Mouse (Mus musculus) limb, embryonic 14.5 days (tissue): ENCODE data around the gene Cntn5. TPM values are rescaled to one million over a fixed set of nuclear protein-coding genes. Genes with fewer than 3 reads are reported as not detected.

Source experiments
- ATAC-seq: fragments of 200-750 bp; cut with Nextera tagmentation; 2 replicates; pipeline ENCODE4 v1.8.0; 2017; ENCODE audit warnings: low read depth, moderate number of reproducible peaks, moderate TSS enrichment; ENCODE audit not compliant: low FRiP score
- DNase-seq: peaks from one replicate; pipeline ENCODE4 v3.0.0-alpha.2; 2015; ENCODE audit warnings: low spot score
- H3K27ac ChIP-seq: fragments of 300-500 bp; sonication (generic); replicated peaks from 2 replicates; pipeline ENCODE4 v1.5.1; 2014; ENCODE audit warnings: low read depth, mild to moderate bottlenecking, low read length, moderate library complexity, mixed read lengths
- H3K27me3 ChIP-seq: fragments of 300-500 bp; sonication (generic); 2 replicates; pipeline ENCODE4 v1.6.1; 2014; ENCODE audit warnings: low read length, mixed read lengths; ENCODE audit not compliant: control insufficient read depth, insufficient read depth
- H3K36me3 ChIP-seq: fragments of 300-500 bp; sonication (generic); 2 replicates; pipeline ENCODE4 v1.6.1; 2014; ENCODE audit warnings: mild to moderate bottlenecking, low read length, moderate library complexity, mixed read lengths; ENCODE audit not compliant: control insufficient read depth, insufficient read depth
- H3K4me1 ChIP-seq: fragments of 300-500 bp; sonication (generic); 2 replicates; pipeline ENCODE4 v1.6.1; 2014; ENCODE audit warnings: antibody characterized with exemption, low read length, mixed read lengths; ENCODE audit not compliant: control insufficient read depth, insufficient read depth
- H3K4me2 ChIP-seq: fragments of 300-500 bp; sonication (generic); replicated peaks from 2 replicates; pipeline ENCODE4 v1.6.1; 2014; ENCODE audit warnings: low read depth, mild to moderate bottlenecking, low read length, moderate library complexity; ENCODE audit not compliant: severe bottlenecking
- H3K4me3 ChIP-seq: fragments of 300-500 bp; sonication (generic); replicated peaks from 2 replicates; pipeline ENCODE4 v1.5.1; 2014; ENCODE audit warnings: low read length
- H3K9ac ChIP-seq: fragments of 300-500 bp; sonication (generic); 2 replicates; pipeline ENCODE4 v1.6.1; 2014; ENCODE audit warnings: mild to moderate bottlenecking, low read depth, low read length, moderate library complexity; ENCODE audit not compliant: severe bottlenecking
- H3K9me3 ChIP-seq: fragments of 300-500 bp; sonication (generic); 2 replicates; pipeline ENCODE4 v1.6.1; 2016; ENCODE audit warnings: low read length; ENCODE audit not compliant: control insufficient read depth
- POLR2A ChIP-seq: fragments of 200-500 bp; IDR thresholded peaks from 2 replicates; pipeline ENCODE4 v1.8.0; 2012; ENCODE audit warnings: inconsistent platforms, mild to moderate bottlenecking, moderate library complexity, borderline replicate concordance; ENCODE audit not compliant: insufficient read depth, insufficient read length; ENCODE audit errors: extremely low read depth
- WGBS: fragments of 180-500 bp; shearing (Covaris S2); extraction: QIAGEN DNeasy Blood & Tissue Kit; methylation state at CpG from one replicate; pipeline ENCODE4 v1.1.7; 2014; 5-methylcytosine and 5-hydroxymethylcytosine counted together
- polyA plus RNA-seq, 2 experiments: library from polyadenylated mRNA; depleted of rRNA in 1 of 2; stranded (reverse) in 1 of 2; unstranded in 1 of 2; fragments of >200 nt; fragmentation: Nextera tagmentation in 1 of 2; extraction: Ambion mirVana in 1 of 2; gene quantifications; 2 replicates each; pipeline versions ENCODE4 v1.2.1 to v1.2.3; 2012 to 2014

Gene Cntn5
- polyA plus RNA-seq, 2 experiments, result 0.41 to 0.87 TPM

GRCm38 (mm10) chr9:10681181-10681580, 223.4 kb downstream of the Cntn5 start:
- H3K27me3 ChIP-seq, result no peaks in the 10 kb centered on the region
- WGBS, result 56% methylated on average over 3 of the region's 3 CpGs
- no peaks in the 10 kb centered on the region for H3K4me1 ChIP-seq
- TF ChIP-seq POLR2A, result no peak
- ATAC-seq (no peak), DNase-seq (no peak)
- no peak overlapping the region for H3K27ac ChIP-seq
- H3K4me2 ChIP-seq, result no peak overlapping the region
- no peak overlapping the region for H3K9ac ChIP-seq
- H3K9me3 ChIP-seq, result no peaks in the 10 kb centered on the region
- H3K36me3 ChIP-seq, result no peaks in the 10 kb centered on the region
- no peak overlapping the region for H3K4me3 ChIP-seq

DNA sequence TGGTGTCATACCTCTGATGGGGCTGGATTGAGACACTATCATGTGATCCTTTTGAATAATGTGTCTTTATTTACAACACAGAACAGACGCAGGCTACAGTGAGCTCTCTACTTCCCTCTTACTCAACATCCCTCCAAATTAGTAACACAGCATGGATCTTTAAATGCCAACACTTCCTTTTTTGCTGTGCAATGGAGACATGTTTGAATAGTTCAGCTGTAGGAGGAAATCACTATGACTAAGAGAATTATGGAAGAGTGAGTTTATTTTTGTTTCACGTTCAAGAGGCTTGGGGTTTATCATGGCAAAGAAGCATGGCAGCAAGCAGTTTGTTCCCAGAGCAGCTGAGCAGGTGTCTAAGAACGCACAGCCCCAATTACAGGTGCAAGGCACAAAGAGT, 235.9 kb downstream of the Cntn5 start:
- ATAC-seq, result no peak
- Histone ChIP-seq H3K9ac (no peak overlapping the region), H3K4me2 (no peak overlapping the region), H3K4me1 (no peaks in the 10 kb centered on the region), H3K4me3 (no peak overlapping the region), H3K27me3 (no peaks in the 10 kb centered on the region), H3K36me3 (no peaks in the 10 kb centered on the region), H3K27ac (no peak overlapping the region), H3K9me3 (no peaks in the 10 kb centered on the region)
- WGBS, result 78% methylated on average over 3 of the region's 3 CpGs
- TF ChIP-seq POLR2A, result no peak
- no peak for DNase-seq

GRCm38 (mm10) chr9:10667438-10667837, 237.1 kb downstream of the Cntn5 start:
- ATAC-seq (no peak), DNase-seq (no peak)
- Histone ChIP-seq H3K9me3 (no peaks in the 10 kb centered on the region), H3K9ac (no peak overlapping the region), H3K4me3 (no peak overlapping the region), H3K4me2 (no peak overlapping the region), H3K4me1 (no peaks in the 10 kb centered on the region), H3K36me3 (no peaks in the 10 kb centered on the region), H3K27ac (no peak overlapping the region), H3K27me3 (no peaks in the 10 kb centered on the region)
- WGBS, result 52% methylated on average over 4 of the region's 4 CpGs
- no peak for TF ChIP-seq POLR2A

DNA sequence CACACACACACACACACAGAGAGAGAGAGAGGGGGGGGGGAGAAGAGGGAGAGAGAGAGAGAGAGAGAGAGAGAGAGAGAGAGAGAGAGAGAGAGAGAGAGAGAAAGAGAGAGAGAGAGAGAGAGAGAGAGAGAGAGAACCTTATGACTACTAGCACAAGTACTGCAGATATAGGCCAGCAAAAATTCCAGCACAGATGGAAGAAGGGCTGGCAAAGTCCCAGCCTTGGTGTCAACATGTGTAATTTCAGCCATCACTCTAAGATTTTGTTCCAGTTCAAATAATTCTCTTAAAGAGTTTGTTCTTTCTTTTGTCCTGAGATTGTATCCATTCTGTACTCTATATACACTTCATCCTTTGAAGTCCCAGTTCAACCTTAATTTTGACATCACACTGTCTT, 238.8 kb downstream of the Cntn5 start:
- DNase-seq (no peak), ATAC-seq (no peak)
- Histone ChIP-seq H3K4me3 (no peak overlapping the region), H3K36me3 (no peaks in the 10 kb centered on the region), H3K9me3 (no peaks in the 10 kb centered on the region), H3K4me2 (no peak overlapping the region), H3K4me1 (no peaks in the 10 kb centered on the region), H3K9ac (no peak overlapping the region), H3K27me3 (no peaks in the 10 kb centered on the region), H3K27ac (no peak overlapping the region)
- no peak for TF ChIP-seq POLR2A

DNA sequence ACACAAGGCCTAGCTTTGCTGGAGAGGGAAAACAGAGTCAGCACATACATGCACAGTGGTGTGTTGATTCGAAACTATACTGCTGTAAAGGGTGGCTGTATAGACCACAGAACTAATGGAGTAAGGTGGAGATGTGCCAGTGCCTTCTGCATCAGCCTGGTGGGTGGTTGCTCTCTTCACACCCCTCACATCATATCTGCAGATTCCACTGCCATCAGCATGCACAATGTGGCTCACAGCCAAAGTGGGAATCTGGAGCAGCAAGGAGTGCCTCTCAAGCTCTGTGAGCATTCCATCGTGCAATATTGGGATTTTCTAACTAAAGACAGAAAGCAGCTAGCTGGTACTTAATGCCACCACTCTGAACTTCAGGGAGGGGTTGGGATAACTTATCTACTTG, 241.5 kb downstream of the Cntn5 start:
- Histone ChIP-seq H3K36me3 (no peaks in the 10 kb centered on the region), H3K27me3 (no peaks in the 10 kb centered on the region), H3K27ac (no peak overlapping the region), H3K4me3 (no peak overlapping the region), H3K4me1 (no peaks in the 10 kb centered on the region), H3K4me2 (no peak overlapping the region), H3K9me3 (no peaks in the 10 kb centered on the region), H3K9ac (no peak overlapping the region)
- no peak for DNase-seq
- WGBS, result 47% methylated on average over 2 of the region's 2 CpGs
- no peak for TF ChIP-seq POLR2A
- no peak for ATAC-seq

GRCm38 (mm10) chr9:10659478-10659877, 245.1 kb downstream of the Cntn5 start:
- ATAC-seq (no peak), DNase-seq (no peak)
- Histone ChIP-seq H3K27ac (no peak overlapping the region), H3K9ac (no peak overlapping the region), H3K27me3 (no peaks in the 10 kb centered on the region), H3K4me1 (no peaks in the 10 kb centered on the region), H3K4me3 (no peak overlapping the region), H3K9me3 (no peaks in the 10 kb centered on the region), H3K4me2 (no peak overlapping the region), H3K36me3 (no peaks in the 10 kb centered on the region)
- WGBS, result 65% methylated on average over 1 of the region's 1 CpGs
- no peak for TF ChIP-seq POLR2A
